Mouse (Mus musculus): ENCODE measurements at regions not wholly inside any gene's neighbourhood (a gene's known extent, or its start where the extent isn't known, plus 50 kb on each side); places are given as distances from the start of the nearest gene placed in this dataset.

- TF ChIP-seq CTCF (IDR thresholded peaks at IDR 0.05 in 2 of 3, conservative IDR thresholded peaks at IDR 0.05 in 1 of 3; ENCODE audit: control insufficient read depth in 1 of 3, insufficient read depth in 1 of 3, low read depth in 2 of 3, low read length in 3 of 3, poor library complexity in 1 of 3, severe bottlenecking in 1 of 3) (no peak), EP300 (IDR thresholded peaks at IDR 0.05; ENCODE audit: low read depth in 1 of 2, low read length in 2 of 2) (no peak), ZMIZ1 (IDR thresholded peaks at IDR 0.05; ENCODE audit: low read depth, low read length) (no peak), MYB (IDR thresholded peaks at IDR 0.05; ENCODE audit: low read depth, low read length) (no peak), GATA1 (IDR thresholded peaks at IDR 0.05; ENCODE audit: low read depth, low read length) (no peak)
These were observed 101.8 kb downstream of the Gm12728 start for GRCm38 (mm10) chr4:105891438-105891837.
